Mouse (Mus musculus): ENCODE measurements around the gene Perm1. TPM values are rescaled to one million over a fixed set of nuclear protein-coding genes. Genes with fewer than 3 reads are reported as not detected.

Gene Perm1
- polyA plus RNA-seq (2012), result not detected in 2 replicates

DNA sequence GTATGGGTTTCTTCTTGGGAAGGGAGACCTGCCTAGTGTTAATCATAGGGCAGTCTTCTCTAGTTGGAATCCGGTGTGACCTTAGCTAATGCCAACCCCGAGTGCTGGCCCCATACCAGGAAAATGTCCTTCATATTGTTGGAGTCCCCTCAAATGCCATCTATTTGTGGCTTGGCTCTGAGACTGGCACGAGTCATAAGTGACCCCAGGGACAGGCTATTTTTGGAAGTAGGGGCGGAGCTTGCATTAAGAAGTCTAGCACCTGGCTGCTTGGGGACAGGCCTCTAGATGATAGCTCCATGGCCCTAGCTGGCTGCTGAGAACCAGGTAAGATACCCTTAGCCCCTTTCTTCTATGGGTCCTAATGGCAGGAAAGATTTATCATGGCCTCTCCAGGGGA, at the start of gene Perm1:
Gene Perm1, plus strand, starts transcription at position 220 of the 400 bp plus-strand sequence.
- no peak for TF ChIP-seq GATA1 (IDR thresholded peaks at IDR 0.05; ENCODE audit: low read length)

DNA sequence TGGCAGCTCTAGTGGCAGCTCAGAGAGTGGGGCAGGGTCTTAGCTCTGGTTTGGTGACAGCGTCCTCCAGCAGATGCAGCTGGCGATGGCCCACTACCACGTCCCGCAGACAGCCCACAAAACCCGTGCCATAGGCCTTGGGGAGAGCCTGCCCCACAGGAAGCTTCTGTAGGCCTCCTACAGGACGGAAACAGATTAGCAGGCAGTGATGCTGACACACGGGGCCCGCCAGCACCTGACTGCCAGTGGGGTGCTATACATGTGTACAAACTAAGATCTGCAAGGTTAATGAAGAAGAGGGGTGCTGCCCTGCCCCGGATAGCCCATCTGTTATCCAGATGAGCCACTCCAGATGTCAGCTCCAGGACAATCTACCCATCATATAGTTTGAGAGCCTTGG, 49.2 kb upstream of the Perm1 start:
- no peak for TF ChIP-seq GATA1 (IDR thresholded peaks at IDR 0.05; ENCODE audit: low read length)

DNA sequence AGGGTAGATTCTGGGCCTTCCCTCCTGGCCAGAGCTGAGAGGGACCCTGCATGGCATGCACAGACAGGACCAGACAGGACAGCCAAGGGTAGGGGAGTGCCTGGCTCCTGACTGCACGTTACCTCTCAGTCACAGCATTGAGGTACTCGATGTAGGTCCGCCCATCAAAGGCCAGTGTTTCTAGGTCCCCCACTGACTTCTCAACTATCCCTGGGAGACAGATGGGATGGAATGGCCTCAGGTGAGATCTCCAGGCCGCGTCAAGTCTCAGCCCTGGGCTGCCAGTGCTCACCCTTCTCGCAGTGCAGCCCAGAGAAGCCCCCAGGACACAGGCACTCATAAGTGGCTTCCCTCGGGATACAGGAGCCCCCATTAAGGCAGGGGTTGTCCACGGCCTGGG, 47.1 kb upstream of the Perm1 start:
- no peak for TF ChIP-seq GATA1 (IDR thresholded peaks at IDR 0.05; ENCODE audit: low read length)

DNA sequence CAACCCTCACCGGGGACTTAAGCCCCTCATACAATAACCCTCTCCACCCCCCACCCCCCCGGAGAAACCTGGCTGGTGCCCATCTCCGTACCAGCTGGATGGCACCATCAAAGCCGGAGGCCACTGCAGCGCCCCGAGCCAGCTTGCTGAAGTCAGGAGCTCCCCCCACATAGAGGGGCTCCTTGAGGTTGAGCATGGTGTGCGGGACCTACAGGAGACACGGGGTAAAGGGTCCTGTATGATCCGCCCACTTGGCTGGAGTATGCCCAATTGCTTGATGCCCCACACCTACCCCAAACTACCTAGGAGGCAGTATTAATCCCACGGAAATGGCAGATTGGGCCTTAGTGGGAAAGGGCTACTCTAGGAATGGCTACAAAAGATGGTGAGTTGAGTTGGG, 46.5 kb upstream of the Perm1 start:
- no peak for TF ChIP-seq GATA1 (IDR thresholded peaks at IDR 0.05; ENCODE audit: low read length)

DNA sequence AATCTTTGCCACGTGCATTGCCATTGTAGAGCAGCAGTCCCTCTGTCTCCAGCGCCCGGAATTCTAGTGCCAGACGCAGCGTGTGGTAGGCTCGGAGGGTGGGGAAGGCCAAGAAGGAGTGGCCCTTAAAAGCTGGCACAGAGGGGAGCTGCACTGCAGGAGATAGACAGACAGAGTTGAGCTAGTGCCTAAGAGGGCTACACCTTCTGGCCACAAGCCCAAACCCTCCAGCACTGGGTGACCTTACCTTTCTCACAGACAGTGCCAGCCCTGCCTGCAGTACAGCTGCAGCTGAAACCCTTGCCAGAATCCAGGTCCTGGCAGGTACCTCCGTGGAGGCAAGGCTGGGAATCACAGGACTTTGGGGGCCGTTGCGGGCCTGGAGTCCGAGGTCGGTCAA, 43.8 kb upstream of the Perm1 start:
- TF ChIP-seq GATA1 (IDR thresholded peaks at IDR 0.05; ENCODE audit: low read length), result no peak

DNA sequence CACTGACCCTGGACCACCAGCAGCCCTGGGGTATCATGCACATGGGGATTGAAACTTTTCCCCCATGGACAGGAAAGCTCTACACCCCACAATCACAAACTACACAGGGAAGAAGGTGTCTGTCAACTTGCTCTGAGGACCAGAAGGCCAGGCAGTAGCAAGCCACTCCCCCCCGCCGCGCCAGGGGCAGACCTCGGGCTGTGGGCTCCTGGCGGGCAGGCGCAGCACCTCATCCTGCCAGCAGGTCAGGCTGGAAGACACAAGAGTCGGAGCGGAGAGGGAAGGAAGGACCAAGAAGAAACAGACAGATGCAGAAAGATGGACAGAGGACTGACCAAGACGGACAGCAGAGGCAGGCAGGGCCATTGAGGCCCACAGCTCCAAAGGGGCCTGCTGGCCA, 38.0 kb upstream of the Perm1 start:
- no peak for TF ChIP-seq GATA1 (IDR thresholded peaks at IDR 0.05; ENCODE audit: low read length)

DNA sequence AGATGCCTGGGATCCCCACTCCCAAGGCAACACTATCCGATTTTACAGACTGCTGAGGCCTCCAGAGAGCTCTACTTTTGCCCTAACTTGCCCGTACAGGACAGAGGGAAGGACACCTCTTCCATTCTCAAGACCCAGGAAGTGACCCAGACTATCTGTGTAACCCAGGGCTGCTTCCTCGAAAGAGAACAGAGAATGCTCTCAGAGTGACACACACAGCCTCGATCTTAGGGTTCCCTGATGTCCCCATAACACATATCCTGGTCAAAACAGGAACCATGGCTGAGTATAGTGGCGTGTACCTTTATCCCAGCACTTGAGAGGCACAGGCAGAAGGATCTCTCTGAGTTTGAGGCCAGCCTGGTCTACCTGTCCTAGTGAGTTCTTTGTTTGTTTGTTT, 31.9 kb upstream of the Perm1 start:
- TF ChIP-seq GATA1 (IDR thresholded peaks at IDR 0.05; ENCODE audit: low read length), result no peak

DNA sequence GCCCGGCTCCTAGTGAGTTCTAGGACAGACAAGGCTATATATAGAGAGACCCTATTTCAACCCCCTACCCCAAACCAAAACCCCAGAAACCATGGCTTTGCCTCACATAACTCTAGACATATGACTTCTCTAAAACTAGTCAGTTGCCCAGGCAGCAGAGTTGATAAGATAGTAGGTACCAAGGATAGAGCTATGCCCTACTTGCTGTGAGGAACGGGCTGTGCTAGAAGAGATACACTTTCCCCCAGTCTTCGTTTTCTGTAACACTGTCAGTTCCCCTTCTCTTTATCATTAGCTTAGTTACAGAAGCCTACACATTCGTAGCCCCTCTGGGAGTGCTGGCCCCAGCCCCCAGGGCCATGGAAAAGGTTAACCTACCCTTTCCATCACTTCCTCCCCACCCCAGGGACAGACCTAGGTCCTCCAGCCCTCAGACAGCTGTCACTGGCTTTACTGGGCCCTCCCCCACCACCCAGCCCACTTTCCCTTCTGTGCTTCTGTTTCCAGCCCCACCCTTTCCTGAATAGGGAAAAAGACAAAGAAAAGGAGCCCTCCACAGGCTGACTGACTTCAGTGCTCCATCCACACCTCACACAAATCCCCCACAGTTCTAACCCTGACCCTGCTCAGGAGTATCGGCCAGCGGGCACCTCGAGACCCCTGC, 31.2 kb upstream of the Perm1 start:
- no peak for TF ChIP-seq GATA1 (IDR thresholded peaks at IDR 0.05; ENCODE audit: low read length)

DNA sequence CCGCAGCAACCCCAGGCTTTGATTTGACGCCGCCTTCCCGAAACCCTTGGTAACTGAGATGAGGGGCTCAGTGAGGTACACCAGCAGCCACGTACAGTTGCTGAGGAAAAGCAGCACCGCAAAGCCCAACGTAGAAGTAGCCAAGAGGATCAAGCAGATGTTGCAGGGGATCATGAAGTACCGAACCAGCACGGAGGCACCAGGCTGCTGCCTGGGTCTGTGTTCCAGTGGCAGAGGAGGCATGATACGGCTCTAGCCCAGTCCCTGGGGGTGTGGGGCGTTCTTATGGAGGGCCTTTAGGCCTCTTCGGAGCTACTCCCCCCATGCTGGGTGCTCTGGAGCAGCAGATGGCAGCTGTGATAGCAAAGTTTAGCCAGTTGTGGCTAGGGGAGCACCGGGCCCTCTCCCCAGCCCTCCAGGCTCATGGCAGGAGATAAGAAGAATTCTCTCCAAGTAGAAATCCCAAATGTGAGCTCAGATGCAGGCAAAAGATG, 30.2 kb upstream of the Perm1 start:
- no peak for TF ChIP-seq GATA1 (IDR thresholded peaks at IDR 0.05; ENCODE audit: low read length)

DNA sequence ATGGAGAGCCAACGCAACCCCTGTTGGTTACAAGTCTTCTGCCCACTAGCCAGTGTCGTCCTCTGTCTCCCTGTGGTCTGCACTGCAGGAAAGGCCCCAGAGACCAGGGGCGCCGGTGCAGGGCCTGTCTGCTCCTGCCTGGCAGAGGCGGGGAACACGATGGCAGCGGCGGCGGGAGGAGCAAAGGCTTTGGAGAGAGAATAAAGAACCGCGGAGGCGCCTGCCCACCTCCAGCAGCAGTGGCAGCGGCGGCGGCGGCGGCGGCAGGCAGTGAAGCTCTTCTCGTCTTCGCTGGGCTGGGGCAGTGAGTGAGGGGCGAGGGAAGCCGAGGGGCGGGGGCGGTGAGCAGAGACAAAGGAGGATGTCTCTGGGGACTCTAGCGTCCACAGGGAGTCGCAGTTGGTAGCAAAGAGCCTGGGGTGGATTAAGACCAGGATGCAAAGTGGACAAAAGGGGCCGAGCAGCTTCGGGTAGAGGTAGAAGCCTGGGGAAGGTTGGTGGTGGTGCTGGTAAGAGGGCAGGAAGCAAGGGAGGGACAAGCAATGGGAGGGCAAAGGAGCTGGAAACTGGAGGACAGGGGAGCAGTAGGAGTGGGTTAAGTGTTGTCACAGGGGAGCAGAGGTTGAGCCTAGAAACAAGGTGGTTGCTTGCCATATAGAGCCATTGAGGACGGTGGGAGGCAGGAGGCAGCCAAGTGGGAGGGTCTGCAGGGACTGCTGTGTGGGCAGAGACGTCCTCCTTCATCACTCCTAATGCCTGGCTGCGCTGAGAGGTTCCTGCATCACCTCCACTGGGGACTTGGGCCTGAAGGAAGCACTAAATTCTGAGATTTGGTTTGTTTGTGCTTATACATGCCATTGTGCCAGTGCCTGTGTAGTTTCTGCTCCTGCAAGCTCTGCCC, 29.5 kb upstream of the Perm1 start:
- TF ChIP-seq GATA1 (IDR thresholded peaks at IDR 0.05; ENCODE audit: low read length), result no peak

DNA sequence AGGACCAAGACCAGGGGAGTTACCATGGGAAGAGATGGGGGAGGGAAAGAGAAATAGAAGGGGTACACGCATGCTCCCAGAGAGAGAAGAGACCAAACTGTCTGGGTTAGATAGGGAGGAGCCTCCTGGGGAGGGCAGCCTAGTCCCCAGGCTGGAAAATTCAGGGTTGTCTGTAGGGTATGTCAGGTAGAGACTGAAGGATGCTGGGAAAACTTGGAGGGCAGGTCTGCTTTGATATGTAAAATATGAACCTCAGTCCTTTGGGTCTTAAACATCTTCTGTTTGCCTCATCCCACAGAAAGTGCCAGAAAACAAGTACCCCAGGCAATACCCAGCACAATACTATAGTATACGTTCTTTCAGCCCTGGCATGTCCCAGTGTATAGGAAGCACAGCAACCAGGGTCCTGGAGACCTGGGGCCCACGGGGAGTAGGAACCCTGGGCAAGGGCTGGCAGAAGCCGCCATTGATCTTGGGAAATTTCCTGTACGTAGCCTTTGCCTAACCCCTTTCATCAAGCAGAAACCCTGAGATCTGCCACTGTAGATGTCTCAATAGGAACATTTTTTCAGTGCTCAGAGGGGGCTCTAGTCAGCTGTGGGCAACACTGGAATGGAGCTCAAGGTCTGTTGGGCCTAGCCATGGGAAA, 27.4 kb upstream of the Perm1 start:
- no peak for TF ChIP-seq GATA1 (IDR thresholded peaks at IDR 0.05; ENCODE audit: low read length)

DNA sequence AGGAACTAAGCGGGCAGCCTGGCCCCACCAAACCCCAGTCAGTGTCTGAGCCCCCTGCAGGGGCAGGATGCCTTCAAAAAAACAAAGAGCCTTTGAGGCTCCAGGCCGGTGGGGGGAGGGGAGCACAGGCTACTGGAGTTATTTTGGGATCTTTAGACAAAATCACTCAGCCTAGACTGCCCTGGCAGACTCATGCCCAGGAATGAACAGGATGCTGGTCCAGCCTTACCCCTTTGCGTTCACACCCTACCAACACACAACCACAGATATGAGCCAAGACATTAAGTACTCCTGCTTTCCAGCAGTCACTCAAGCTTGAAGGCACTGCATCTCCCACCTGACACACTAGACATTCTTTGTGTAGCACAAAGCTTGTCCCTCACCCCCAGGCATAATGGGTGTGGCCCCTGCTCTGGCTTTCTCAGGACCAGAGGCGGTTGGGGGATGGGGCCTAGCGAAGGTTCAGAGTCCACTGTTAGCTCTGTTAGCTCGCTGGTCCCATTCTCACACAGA, 26.8 kb upstream of the Perm1 start:
- no peak for TF ChIP-seq GATA1 (IDR thresholded peaks at IDR 0.05; ENCODE audit: low read length)

DNA sequence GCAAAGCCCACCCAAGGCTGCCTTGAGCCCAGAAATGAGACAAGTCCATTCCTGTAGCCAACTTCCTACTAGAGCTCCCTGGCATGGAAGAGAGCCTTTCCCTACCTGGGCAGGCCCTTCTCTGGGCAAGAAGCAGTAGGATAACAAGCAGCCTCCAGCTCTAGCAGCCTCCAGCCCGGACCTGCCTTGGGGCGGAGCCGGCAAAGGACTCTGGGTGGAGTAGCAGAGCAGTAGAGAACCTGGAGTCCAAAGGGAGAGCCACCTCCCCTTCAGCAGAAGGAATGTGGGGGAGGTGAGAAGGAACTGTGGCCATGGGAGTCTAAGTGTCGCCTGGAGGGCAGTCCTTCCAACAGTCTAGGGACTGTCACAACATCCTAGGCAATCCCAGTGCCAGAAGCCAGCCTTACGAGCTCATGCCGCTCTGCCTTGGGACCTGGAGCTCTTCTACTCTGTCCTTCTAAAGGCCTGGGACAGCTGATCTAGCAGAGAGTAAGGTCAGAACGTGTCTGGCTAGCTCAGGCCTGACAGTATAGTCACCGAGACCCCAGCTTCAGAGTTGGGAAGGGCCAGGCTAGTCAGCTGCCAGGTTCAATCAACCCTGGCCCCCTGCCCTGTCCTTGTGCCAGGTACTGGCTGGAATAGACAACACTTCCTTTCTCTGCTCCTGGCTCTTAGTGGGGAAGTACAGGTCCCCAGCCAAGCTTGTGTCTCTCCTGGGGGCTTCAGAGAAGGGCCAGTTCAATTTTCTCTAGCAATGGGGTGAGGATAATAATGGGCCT, 23.1 kb upstream of the Perm1 start:
- no peak for TF ChIP-seq GATA1 (IDR thresholded peaks at IDR 0.05; ENCODE audit: low read length)

DNA sequence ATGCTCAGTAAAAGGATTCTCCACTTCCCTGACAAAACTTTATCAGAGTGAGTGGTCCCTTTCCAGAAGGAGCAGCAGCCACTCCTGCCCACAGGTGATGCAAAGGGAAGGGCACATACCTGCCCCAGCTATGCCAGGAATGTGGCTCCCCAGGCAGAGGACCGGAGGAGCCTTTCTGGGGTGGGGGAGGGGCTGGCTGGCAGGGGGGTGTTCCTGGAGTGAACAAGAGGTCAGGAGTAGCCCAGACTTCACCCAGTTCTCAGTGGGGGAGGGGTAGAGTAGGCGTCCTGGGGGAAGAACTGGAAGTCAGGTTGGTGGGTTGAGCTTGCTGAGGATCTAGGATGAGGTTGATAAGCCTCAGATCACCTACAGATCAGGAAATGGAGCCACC, 22.5 kb upstream of the Perm1 start:
- no peak for TF ChIP-seq GATA1 (IDR thresholded peaks at IDR 0.05; ENCODE audit: low read length)

DNA sequence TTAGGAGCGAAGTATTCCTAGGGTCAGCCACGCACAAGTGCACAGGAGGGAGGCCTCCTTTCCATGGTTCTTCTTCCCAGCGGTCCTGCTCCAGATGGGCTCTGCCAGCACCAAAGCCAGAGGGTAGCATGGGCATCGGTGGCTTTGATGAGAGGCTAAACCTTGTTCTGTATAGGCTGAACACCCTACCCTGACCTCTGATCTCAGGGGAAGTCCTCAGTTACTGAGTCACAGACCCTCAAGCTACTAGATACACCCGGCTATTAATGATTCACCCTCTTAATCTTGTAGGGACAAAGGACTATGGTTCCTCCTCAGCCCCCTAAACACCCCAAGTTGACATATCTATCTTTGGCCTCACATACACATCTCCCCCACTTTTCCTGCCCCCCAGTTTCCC, 21.8 kb upstream of the Perm1 start:
- TF ChIP-seq GATA1 (IDR thresholded peaks at IDR 0.05; ENCODE audit: low read length), result no peak

All from G1E-ER4 (cell line).